Mouse (Mus musculus) embryonic facial prominence, embryonic 15.5 days (tissue): Measurements from ENCODE around the gene Sema4d. TPM values are rescaled to one million over a fixed set of nuclear protein-coding genes. Genes with fewer than 3 reads are reported as not detected.

Experiments
- ATAC-seq: fragments of 200-750 bp; cut with Nextera tagmentation; 2 replicates; pipeline ENCODE4 v1.8.0; 2017; ENCODE audit warnings: low read depth, moderate TSS enrichment; ENCODE audit not compliant: insufficient number of reproducible peaks, low FRiP score, low TSS enrichment
- H3K27ac ChIP-seq: fragments of 300-500 bp; sonication (generic); replicated peaks from 2 replicates; pipeline ENCODE4 v1.5.1; 2015; ENCODE audit warnings: mild to moderate bottlenecking, inconsistent platforms
- H3K27me3 ChIP-seq: fragments of 300-500 bp; sonication (generic); 2 replicates; pipeline ENCODE4 v1.6.1; 2015; ENCODE audit warnings: inconsistent platforms
- H3K36me3 ChIP-seq: fragments of 300-500 bp; sonication (generic); 2 replicates; pipeline ENCODE4 v1.6.1; 2015; ENCODE audit warnings: mild to moderate bottlenecking, inconsistent platforms
- H3K4me1 ChIP-seq: fragments of 300-500 bp; sonication (generic); 2 replicates; pipeline ENCODE4 v1.6.1; 2015; ENCODE audit warnings: inconsistent platforms
- H3K4me2 ChIP-seq: fragments of 300-500 bp; sonication (generic); replicated peaks from 2 replicates; pipeline ENCODE4 v1.6.1; 2015; ENCODE audit warnings: mild to moderate bottlenecking, inconsistent platforms
- H3K4me3 ChIP-seq: fragments of 300-500 bp; sonication (generic); replicated peaks from 2 replicates; pipeline ENCODE4 v1.5.1; 2015; ENCODE audit warnings: mild to moderate bottlenecking, inconsistent platforms
- H3K9ac ChIP-seq: fragments of 300-500 bp; sonication (generic); 2 replicates; pipeline ENCODE4 v1.6.1; 2015; ENCODE audit warnings: inconsistent platforms
- H3K9me3 ChIP-seq: fragments of 300-500 bp; sonication (generic); replicated peaks from 2 replicates; pipeline ENCODE4 v1.6.1; 2016; ENCODE audit warnings: inconsistent platforms
- WGBS: fragments of 180-500 bp; shearing (Covaris S2); methylation state at CpG from one replicate; pipeline ENCODE4 v1.1.7; 2015; 5-methylcytosine and 5-hydroxymethylcytosine counted together
- polyA plus RNA-seq: library from polyadenylated mRNA; unstranded; fragments of >200 nt; fragmentation: Nextera tagmentation; extraction: Ambion mirVana; gene quantifications from 2 replicates; pipeline ENCODE4 v1.2.1, GENCODE M21; 2015

Gene Sema4d
- polyA plus RNA-seq, 1 experiment from 2014 or later, result 11.1 TPM

- Histone ChIP-seq H3K4me2 (no peak overlapping the region), H3K36me3 (no peaks in the 10 kb centered on the region), H3K9me3 (no peaks in the 10 kb centered on the region), H3K27ac (no peak overlapping the region), H3K4me3 (no peak overlapping the region), H3K4me1 (no peaks in the 10 kb centered on the region), H3K27me3 (no peaks in the 10 kb centered on the region), H3K9ac (no peak overlapping the region)
- 60% methylated on average over 2 of the region's 2 CpGs for WGBS
- 0 out of 2 replicates have a peak, but pooled peaks have one; percentile 5 for ATAC-seq
Measured at GRCm38 (mm10) chr13:51833611-51834010, 40.1 kb upstream of the Sema4d start.

DNA sequence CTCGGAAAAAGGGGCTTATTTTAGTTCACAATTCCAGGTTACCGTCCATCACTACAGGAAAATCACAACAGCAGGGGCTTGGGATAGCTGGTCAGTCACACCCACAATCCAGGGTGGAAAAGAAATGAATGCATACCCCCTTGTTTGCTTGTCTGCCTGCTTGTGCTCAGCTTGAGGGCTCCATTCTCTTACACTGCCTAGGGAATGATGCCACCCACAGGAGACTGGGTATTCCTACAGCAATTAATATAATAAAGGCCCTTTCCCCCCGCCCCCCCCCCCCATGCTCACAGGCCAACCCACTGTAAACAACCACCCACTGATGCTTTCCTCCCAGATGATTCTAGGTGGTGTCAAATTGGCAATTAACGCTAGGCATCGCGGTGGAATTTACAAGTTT is 38.9 kb upstream of the Sema4d start:
- Histone ChIP-seq H3K36me3 (no peaks in the 10 kb centered on the region), H3K4me2 (no peak overlapping the region), H3K27ac (no peak overlapping the region), H3K4me3 (no peak overlapping the region), H3K9me3 (no peaks in the 10 kb centered on the region), H3K4me1 (no peaks in the 10 kb centered on the region), H3K27me3 (no peaks in the 10 kb centered on the region), H3K9ac (no peak overlapping the region)
- ATAC-seq, result no peak
- WGBS, result 89% methylated on average over 6 of the region's 6 CpGs

DNA sequence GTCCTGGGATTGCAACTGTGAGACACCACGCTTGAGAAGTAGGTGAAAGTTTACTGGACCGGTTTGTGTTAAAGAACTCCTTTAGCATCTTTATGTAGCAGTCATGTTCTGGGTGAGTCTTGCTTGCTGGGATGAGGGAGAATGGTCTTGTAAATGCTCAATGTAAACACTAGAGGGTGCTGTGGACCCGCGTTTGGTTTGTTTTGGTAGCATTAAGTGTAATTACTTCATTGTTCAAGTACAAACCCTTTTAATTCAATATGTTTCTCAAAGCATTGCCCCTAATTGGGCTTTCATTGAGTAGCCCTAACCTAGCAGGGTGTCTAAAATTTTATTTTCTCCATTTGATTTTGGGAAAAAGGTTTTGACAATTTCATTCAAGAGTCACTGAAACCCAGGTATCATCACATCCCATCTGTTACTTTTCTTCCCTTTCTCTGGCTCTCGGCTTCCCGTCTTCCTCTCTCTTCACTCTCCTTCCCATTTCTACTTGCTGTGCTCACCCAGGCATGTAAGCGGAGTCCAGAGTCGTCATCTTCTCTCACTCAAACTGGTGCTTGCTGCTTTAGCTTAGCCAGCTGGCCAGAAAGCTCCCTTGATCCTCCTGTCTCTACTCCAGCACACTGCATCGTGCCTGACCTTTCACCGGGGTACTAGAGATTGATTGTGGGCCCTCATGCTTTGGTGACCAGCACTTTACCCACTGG is 37.4 kb upstream of the Sema4d start:
- 33% methylated on average over 10 of the region's 10 CpGs for WGBS
- no peak overlapping the region for H3K4me2 ChIP-seq
- no peaks in the 10 kb centered on the region for H3K4me1 ChIP-seq
- no peaks in the 10 kb centered on the region for H3K9me3 ChIP-seq
- H3K27ac ChIP-seq, result no peak overlapping the region
- ATAC-seq, result no peak
- no peak overlapping the region for H3K4me3 ChIP-seq
- H3K9ac ChIP-seq, result no peak overlapping the region
- no peaks in the 10 kb centered on the region for H3K36me3 ChIP-seq
- H3K27me3 ChIP-seq, result no peaks in the 10 kb centered on the region

GRCm38 (mm10) chr13:51823822-51824495 is 30.4 kb upstream of the Sema4d start:
- Histone ChIP-seq H3K9ac (no peak overlapping the region), H3K4me1 (peaks cover 18% of the 10 kb centered on the region), H3K4me3 (no peak overlapping the region), H3K4me2 (no peak overlapping the region), H3K27ac (no peak overlapping the region), H3K27me3 (no peaks in the 10 kb centered on the region), H3K36me3 (no peaks in the 10 kb centered on the region), H3K9me3 (no peaks in the 10 kb centered on the region)
- 0 out of 2 replicates have a peak, but pooled peaks have one; percentile 15 for ATAC-seq
- 36% methylated on average over 8 of the region's 8 CpGs for WGBS

GRCm38 (mm10) chr13:51821988-51822387 is 28.4 kb upstream of the Sema4d start:
- Histone ChIP-seq H3K4me3 (no peak overlapping the region), H3K9ac (no peak overlapping the region), H3K36me3 (no peaks in the 10 kb centered on the region), H3K9me3 (no peaks in the 10 kb centered on the region), H3K27me3 (no peaks in the 10 kb centered on the region), H3K4me1 (peaks cover 21% of the 10 kb centered on the region), H3K27ac (no peak overlapping the region), H3K4me2 (no peak overlapping the region)
- ATAC-seq, result no peak
- 60% methylated on average over 3 of the region's 3 CpGs for WGBS

DNA sequence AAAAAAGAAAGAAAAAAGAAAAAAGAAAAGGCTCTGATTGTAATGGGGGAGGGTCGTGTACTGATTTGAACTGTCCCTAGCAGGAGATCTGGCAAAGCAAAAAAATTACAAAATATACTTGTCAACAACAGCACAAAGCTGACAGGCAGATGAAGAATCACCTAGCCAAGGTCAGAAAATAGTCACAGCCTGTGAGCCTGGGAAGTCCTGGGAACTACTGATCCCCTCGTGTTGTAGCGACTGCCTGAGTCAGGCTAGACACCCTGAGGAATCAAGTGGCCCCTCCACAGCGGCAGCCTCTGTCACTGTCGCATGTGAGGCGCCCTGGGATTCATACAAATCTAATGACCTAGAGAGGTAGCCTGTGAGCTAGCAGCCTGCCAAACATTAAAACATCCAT is 25.8 kb upstream of the Sema4d start:
- H3K4me1 ChIP-seq, result peaks cover 29% of the 10 kb centered on the region
- no peak overlapping the region for H3K9ac ChIP-seq
- no peaks in the 10 kb centered on the region for H3K27me3 ChIP-seq
- H3K27ac ChIP-seq, result no peak overlapping the region
- H3K36me3 ChIP-seq, result no peaks in the 10 kb centered on the region
- 72% methylated on average over 6 of the region's 6 CpGs for WGBS
- H3K4me3 ChIP-seq, result no peak overlapping the region
- no peak overlapping the region for H3K4me2 ChIP-seq
- no peaks in the 10 kb centered on the region for H3K9me3 ChIP-seq
- ATAC-seq, result no peak

DNA sequence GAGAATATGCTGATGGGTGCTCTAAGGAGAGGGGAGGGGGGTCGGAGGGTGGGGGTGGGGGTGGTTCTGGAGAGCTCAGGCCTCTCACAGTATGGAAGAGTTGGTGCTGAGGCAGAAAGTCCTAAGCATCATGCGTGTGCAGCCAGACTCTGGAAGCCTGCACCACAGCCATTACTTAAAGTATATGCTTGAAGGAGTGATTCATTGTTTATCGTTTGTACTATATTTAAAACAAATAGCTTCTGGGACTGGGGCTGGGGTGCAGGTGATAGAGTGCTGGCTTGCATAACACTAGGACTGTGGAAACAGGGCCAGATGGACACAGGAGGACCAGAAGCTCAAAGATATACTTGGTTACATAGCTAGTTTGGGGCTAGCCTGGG is 25.4 kb upstream of the Sema4d start:
- H3K9me3 ChIP-seq, result no peaks in the 10 kb centered on the region
- no peak for ATAC-seq
- H3K27me3 ChIP-seq, result no peaks in the 10 kb centered on the region
- H3K4me2 ChIP-seq, result no peak overlapping the region
- 77% methylated on average over 3 of the region's 3 CpGs for WGBS
- no peak overlapping the region for H3K27ac ChIP-seq
- H3K36me3 ChIP-seq, result no peaks in the 10 kb centered on the region
- H3K9ac ChIP-seq, result no peak overlapping the region
- H3K4me3 ChIP-seq, result no peak overlapping the region
- peaks cover 29% of the 10 kb centered on the region for H3K4me1 ChIP-seq

DNA sequence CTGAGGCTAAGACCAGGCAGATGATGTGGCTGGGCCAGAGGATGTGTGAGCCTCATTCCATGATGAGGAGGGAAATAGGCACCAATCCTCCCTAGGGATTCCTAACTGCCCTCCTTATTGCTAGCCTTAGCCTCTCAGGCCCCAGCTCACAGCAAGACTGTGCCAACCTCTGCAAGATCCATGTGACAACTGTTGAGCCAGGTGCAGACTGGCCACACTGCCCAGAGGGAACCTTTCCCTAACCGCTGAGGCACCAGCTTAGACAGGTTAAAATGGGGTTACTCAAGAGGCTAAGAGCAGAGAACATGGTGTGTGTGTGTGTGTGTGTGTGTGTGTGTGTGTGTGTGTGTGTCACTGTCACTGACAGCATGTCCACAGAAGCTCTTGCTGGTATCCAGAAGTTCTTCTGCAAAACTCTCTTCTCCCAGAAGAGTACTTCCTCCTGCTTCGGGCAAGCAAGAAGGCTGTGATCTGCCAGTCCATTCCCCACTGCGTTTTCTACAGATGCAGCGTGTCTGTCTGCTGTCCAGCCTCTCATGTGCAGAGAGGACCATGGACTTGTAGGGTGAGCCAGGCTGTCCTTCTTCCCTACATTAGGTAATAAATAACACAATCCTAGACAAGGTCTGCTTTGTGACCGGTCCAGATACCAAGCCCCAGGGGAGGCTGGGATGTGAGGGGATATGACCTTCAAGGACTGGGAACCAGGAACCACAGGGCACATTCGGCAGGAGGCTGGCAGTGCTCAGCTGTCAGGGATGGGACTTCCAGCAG is 24.8 kb upstream of the Sema4d start:
- Histone ChIP-seq H3K9ac (no peak overlapping the region), H3K36me3 (no peaks in the 10 kb centered on the region), H3K27ac (no peak overlapping the region), H3K27me3 (no peaks in the 10 kb centered on the region), H3K4me1 (peaks cover 29% of the 10 kb centered on the region), H3K4me3 (no peak overlapping the region), H3K4me2 (no peak overlapping the region), H3K9me3 (no peaks in the 10 kb centered on the region)
- 60% methylated on average over 6 of the region's 6 CpGs for WGBS
- ATAC-seq, result no peak

DNA sequence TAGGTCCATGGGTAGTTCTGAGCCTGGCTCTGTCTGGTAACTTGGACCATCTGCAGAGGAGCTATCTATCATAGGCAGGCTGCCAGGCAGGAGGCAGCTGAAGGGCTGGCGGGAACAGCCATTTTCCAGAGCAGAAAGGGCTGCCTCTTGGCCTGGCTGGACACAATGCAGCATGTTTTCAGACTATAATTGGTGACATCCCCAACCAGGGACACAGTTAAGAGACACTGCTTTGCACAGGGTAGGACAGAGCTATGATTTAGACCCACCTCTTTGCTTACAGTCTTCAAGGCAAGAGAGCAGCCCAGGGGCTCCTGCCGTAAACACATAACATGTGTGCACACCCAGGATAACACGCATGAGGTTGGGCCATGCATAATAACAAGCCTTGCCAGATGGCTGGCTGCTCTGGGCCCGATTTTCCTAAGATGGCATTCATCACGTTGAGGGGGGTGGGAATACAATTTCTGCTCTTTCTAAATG is 23.1 kb upstream of the Sema4d start:
- Histone ChIP-seq H3K27ac (peak overlapping the region; percentile 70), H3K4me1 (peaks cover 22% of the 10 kb centered on the region), H3K9ac (no peak overlapping the region), H3K4me2 (no peak overlapping the region), H3K4me3 (no peak overlapping the region), H3K27me3 (no peaks in the 10 kb centered on the region), H3K36me3 (no peaks in the 10 kb centered on the region), H3K9me3 (no peaks in the 10 kb centered on the region)
- 39% methylated on average over 5 of the region's 5 CpGs for WGBS
- ATAC-seq, result peak; percentile 58; the same call in 1 of the 2 replicates

- no peak overlapping the region for H3K9ac ChIP-seq
- no peaks in the 10 kb centered on the region for H3K27me3 ChIP-seq
- peaks cover 22% of the 10 kb centered on the region for H3K4me1 ChIP-seq
- no peak for ATAC-seq
- no peaks in the 10 kb centered on the region for H3K36me3 ChIP-seq
- no peak overlapping the region for H3K4me2 ChIP-seq
- no peaks in the 10 kb centered on the region for H3K9me3 ChIP-seq
- WGBS, result 58% methylated on average over 9 of the region's 9 CpGs
- H3K27ac ChIP-seq, result peak overlapping the region; percentile 70
- no peak overlapping the region for H3K4me3 ChIP-seq
Measured at GRCm38 (mm10) chr13:51815865-51816504, 22.4 kb upstream of the Sema4d start.

GRCm38 (mm10) chr13:51814646-51815045 is 21.1 kb upstream of the Sema4d start:
- Histone ChIP-seq H3K4me3 (no peak overlapping the region), H3K9ac (no peak overlapping the region), H3K27ac (no peak overlapping the region), H3K36me3 (no peaks in the 10 kb centered on the region), H3K9me3 (no peaks in the 10 kb centered on the region), H3K4me2 (no peak overlapping the region), H3K4me1 (peaks cover 22% of the 10 kb centered on the region), H3K27me3 (no peaks in the 10 kb centered on the region)
- 83% methylated on average over 6 of the region's 6 CpGs for WGBS
- ATAC-seq, result no peak
